Mouse (Mus musculus) heart, adult 2 months (tissue): ENCODE results near the gene Irgm1. TPM values are rescaled to one million over a fixed set of nuclear protein-coding genes. Genes with fewer than 3 reads are reported as not detected.
A peak's percentile ranks its signal among the peaks of the same experiment; 100 is the strongest.

Source experiments
- DNase-seq, 2 experiments: peaks; one replicate each; pipeline ENCODE4 v3.0.0; 2021
- H3K27ac ChIP-seq: fragments of 200-600 bp; 2 replicates; pipeline ENCODE4 v1.8.1; 2022
- H3K27me3 ChIP-seq: fragments of 200-500 bp; 2 replicates; pipeline ENCODE4 v1.6.1; 2012; ENCODE audit warnings: mild to moderate bottlenecking, low read length, inconsistent platforms, mixed read lengths; ENCODE audit not compliant: control insufficient read depth, insufficient read depth
- H3K36me3 ChIP-seq: fragments of 200-500 bp; 2 replicates; pipeline ENCODE4 v1.6.1; 2012; ENCODE audit warnings: low read length, inconsistent platforms; ENCODE audit not compliant: control insufficient read depth, insufficient read depth
- H3K4me1 ChIP-seq: fragments of 200-500 bp; 2 replicates; pipeline ENCODE4 v1.6.1; 2011; ENCODE audit warnings: low read length; ENCODE audit not compliant: control insufficient read depth, insufficient read depth
- H3K4me3 ChIP-seq: fragments of 200-600 bp; 2 replicates; pipeline ENCODE4 v1.8.1; 2022
- H3K79me2 ChIP-seq: fragments of 200-500 bp; replicated peaks from 2 replicates; pipeline ENCODE4 v1.6.1; 2012; ENCODE audit warnings: mild to moderate bottlenecking, inconsistent platforms, low read length, moderate library complexity, mixed read lengths; ENCODE audit not compliant: control insufficient read depth, insufficient read depth
- H3K9ac ChIP-seq: fragments of 200-500 bp; 2 replicates; pipeline ENCODE4 v1.6.1; 2012; ENCODE audit warnings: low read depth, mild to moderate bottlenecking, control low read depth, inconsistent platforms, low read length, mixed read lengths
- CTCF ChIP-seq: fragments of 200-600 bp; IDR thresholded peaks from 2 replicates; pipeline ENCODE4 v1.8.1; 2022; ENCODE audit warnings: antibody characterized with exemption, mild to moderate bottlenecking, moderate library complexity
- EP300 ChIP-seq: fragments of 200-500 bp; IDR thresholded peaks from 2 replicates; pipeline ENCODE4 v1.6.1; 2011; ENCODE audit warnings: low read depth, low read length, control low read depth; ENCODE audit not compliant: insufficient read depth
- POLR2A ChIP-seq: fragments of 200-500 bp; IDR thresholded peaks from 2 replicates; pipeline ENCODE4 v1.6.1; 2011; ENCODE audit warnings: mild to moderate bottlenecking, low read depth, low read length, control low read depth; ENCODE audit not compliant: insufficient read depth
- WGBS: fragments of 180-500 bp; shearing (Covaris S2); methylation state at CpG from one replicate; pipeline ENCODE4 v1.1.7; 2018; 5-methylcytosine and 5-hydroxymethylcytosine counted together
- intact Hi-C: fragments of 180-260 bp; cut with DNase I; formaldehyde crosslinking; loops from one replicate; pipeline ENCODE4 v1.15.1; 2025
- polyA plus RNA-seq: library from polyadenylated mRNA; depleted of rRNA; stranded (reverse); fragments of >200 nt; gene quantifications from 2 replicates; pipeline ENCODE4 v1.2.3, GENCODE M21; 2012
- total RNA-seq, 2 experiments: library from RNA; stranded (reverse); gene quantifications; 2 replicates each; pipeline ENCODE4 v1.2.3; 2021

Gene Irgm1
- total and polyA plus RNA-seq, 3 experiments = 9.9 to 13.5 (median 10.0) TPM

GRCm38 (mm10) chr11:48837310-48838180, 33.9 kb downstream of the Irgm1 start:
- DNase-seq = peak; percentile 82 to 85
- H3K27ac ChIP-seq = peak overlapping the region; percentile 87
- intact Hi-C loops = loop anchor here (1.0 kb wide), 1 partner anchor 16 kb away; no protein-coding TSS in a partner anchor

GRCm38 (mm10) chr11:48836990-48837309, 34.5 kb downstream of the Irgm1 start:
- Histone ChIP-seq H3K36me3 (no peaks in the 10 kb centered on the region), H3K79me2 (no peaks in the 10 kb centered on the region), H3K9ac (peak overlapping the region; percentile 91), H3K4me1 (peaks cover 4% of the 10 kb centered on the region), H3K27ac (peak overlapping the region; percentile 87), H3K27me3 (no peaks in the 10 kb centered on the region), H3K4me3 (peak overlapping the region; percentile 82)
- TF ChIP-seq EP300 (0 out of 2 replicates have a peak, but pooled peaks have one; percentile 12), POLR2A (no peak), CTCF (no peak)
- 19% methylated on average over 11 of the region's 11 CpGs for WGBS
- intact Hi-C loops = loop anchor here (1.0 kb wide), 1 partner anchor 16 kb away; no protein-coding TSS in a partner anchor
- DNase-seq = no peak

More at GRCm38 (mm10) chr11:48837310-48838180, 33.9 kb downstream of the Irgm1 start:
- Histone ChIP-seq H3K36me3 (no peaks in the 10 kb centered on the region), H3K4me1 (peaks cover 4% of the 10 kb centered on the region), H3K4me3 (peak overlapping the region; percentile 82), H3K9ac (peak overlapping the region; percentile 91), H3K79me2 (no peaks in the 10 kb centered on the region), H3K27me3 (no peaks in the 10 kb centered on the region)
- TF ChIP-seq CTCF (no peak; the same call in 1 of the 2 replicates), POLR2A (peak; percentile 62; the same call in 1 of the 2 replicates)
- WGBS = under 1% methylated on average over 77 of the region's 77 CpGs

- Histone ChIP-seq H3K36me3 (no peaks in the 10 kb centered on the region), H3K9ac (no peak overlapping the region), H3K4me3 (no peak overlapping the region), H3K27ac (no peak overlapping the region; the same call in 1 of the 2 replicates), H3K4me1 (peaks cover 4% of the 10 kb centered on the region), H3K27me3 (no peaks in the 10 kb centered on the region), H3K79me2 (no peaks in the 10 kb centered on the region)
- WGBS = 80% methylated on average over 6 of the region's 6 CpGs
- no peak for DNase-seq
- no peak for TF ChIP-seq EP300
- TF ChIP-seq POLR2A = no peak
- no peak for TF ChIP-seq CTCF
- intact Hi-C loops = loop anchor here (2.0 kb wide), 1 partner anchor 17 kb away; no protein-coding TSS in a partner anchor
Measured at GRCm38 (mm10) chr11:48835923-48836322, 35.6 kb downstream of the Irgm1 start.

- no peaks in the 10 kb centered on the region for H3K27me3 ChIP-seq
- peak overlapping the region; percentile 75 for H3K4me3 ChIP-seq
- H3K9ac ChIP-seq = peak overlapping the region; percentile 73
- WGBS = under 1% methylated on average over 30 of the region's 30 CpGs
- no peaks in the 10 kb centered on the region for H3K79me2 ChIP-seq
- no peaks in the 10 kb centered on the region for H3K36me3 ChIP-seq
- peak; percentile 91 to 95 for DNase-seq
- intact Hi-C loops = loop anchor here (1.0 to 2.0 kb wide), 3 partner anchors 10 to 22 kb away; no protein-coding TSS in a partner anchor
- H3K27ac ChIP-seq = peak overlapping the region; percentile 91
- peaks cover 6% of the 10 kb centered on the region for H3K4me1 ChIP-seq
- TF ChIP-seq EP300 (peak; percentile 90), CTCF (no peak), POLR2A (no peak)
Measured at GRCm38 (mm10) chr11:48833731-48834639, 37.5 kb downstream of the Irgm1 start.

- TF ChIP-seq EP300 (no peak), CTCF (no peak), POLR2A (no peak)
- Histone ChIP-seq H3K9ac (no peak overlapping the region), H3K36me3 (no peaks in the 10 kb centered on the region), H3K4me1 (peaks cover 3% of the 10 kb centered on the region), H3K27me3 (no peaks in the 10 kb centered on the region), H3K4me3 (peak overlapping the region; percentile 75), H3K27ac (peak overlapping the region; percentile 6; the same call in 1 of the 2 replicates), H3K79me2 (no peaks in the 10 kb centered on the region)
- DNase-seq = no peak
- WGBS = 32% methylated on average over 9 of the region's 9 CpGs
- intact Hi-C loops = loop anchor here (1.0 kb wide), 1 partner anchor 9 kb away; no protein-coding TSS in a partner anchor
Measured at GRCm38 (mm10) chr11:48833078-48833730, 38.3 kb downstream of the Irgm1 start.
